Comparison of ENCODE assay signal across 15 mouse cellular contexts in the genomic region with DNA sequence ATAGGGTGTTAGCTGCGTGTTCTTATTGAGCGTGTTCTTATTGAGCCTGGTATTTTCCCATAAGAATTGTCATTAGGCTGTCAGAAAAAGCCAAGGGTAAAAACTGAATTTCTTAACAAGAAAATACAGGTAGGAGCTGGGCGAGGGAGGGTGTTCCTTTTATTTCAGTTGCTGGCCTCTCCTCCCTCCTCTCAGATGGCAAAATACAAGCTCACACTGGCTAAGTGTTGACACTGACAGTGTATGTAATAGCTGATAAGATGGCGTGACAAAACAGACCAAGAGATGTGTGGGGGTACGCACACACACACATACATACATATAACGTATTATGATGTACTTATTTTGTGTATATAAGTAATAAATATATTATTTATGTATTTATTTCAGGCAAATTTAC.
DNase-seq lines count a peak whose midpoint lies in the region; ATAC-seq and TF ChIP-seq lines count a peak whose summit lies in the region.
"Had no signal": no experiment of that assay in that cellular context is flagged by ENCODE, and none has a peak within 500 bp of the region (broad histone marks: within the 10 kb centered on the region; RNA-seq: fewer than 3 reads in every experiment).

No protein-coding gene starts in this region.

- peak overlapping the region; percentile 30 for H3K9ac ChIP-seq in heart, embryonic 16.5 days (ENCODE audit: low read length)
- no peak overlapping the region for H3K9ac ChIP-seq in midbrain, embryonic 12.5 days (replicated peaks)
- H3K9ac ChIP-seq in midbrain, embryonic 14.5 days (replicated peaks; ENCODE audit: low read length) = no peak overlapping the region
- H3K9ac ChIP-seq in liver, embryonic 13.5 days = no peak overlapping the region

- WGBS in heart, embryonic 16.5 days = 55% methylated on average over 6 of the region's 6 CpGs
- WGBS in midbrain, embryonic 12.5 days = 69% methylated on average over 6 of the region's 6 CpGs
- WGBS in midbrain, embryonic 14.5 days = 64% methylated on average over 6 of the region's 6 CpGs
- 47% methylated on average over 6 of the region's 6 CpGs for WGBS in liver, embryonic 13.5 days (ENCODE audit: insufficient replicate concordance)

- no peaks in the 10 kb centered on the region for H3K9me3 ChIP-seq in heart, embryonic 16.5 days (replicated peaks; ENCODE audit: control insufficient read depth, low read length)
- H3K9me3 ChIP-seq in midbrain, embryonic 12.5 days = 0 out of 2 replicates have a peak, but pooled peaks cover 4% of the 10 kb centered on the region
- H3K9me3 ChIP-seq in midbrain, embryonic 14.5 days (ENCODE audit: control insufficient read depth, low read length) = no peaks in the 10 kb centered on the region
- H3K9me3 ChIP-seq in liver, embryonic 13.5 days (replicated peaks) = no peaks in the 10 kb centered on the region
- H3K9me3 ChIP-seq: megakaryocyte, embryonic 14.5 days had no signal

- H3K36me3 ChIP-seq in heart, embryonic 16.5 days (ENCODE audit: control insufficient read depth, insufficient read depth) = no peaks in the 10 kb centered on the region
- H3K36me3 ChIP-seq in midbrain, embryonic 12.5 days = no peaks in the 10 kb centered on the region
- H3K36me3 ChIP-seq in midbrain, embryonic 14.5 days (ENCODE audit: control insufficient read depth, insufficient read depth, low read length) = no peaks in the 10 kb centered on the region
- no peaks in the 10 kb centered on the region for H3K36me3 ChIP-seq in liver, embryonic 13.5 days

- H3K4me2 ChIP-seq in heart, embryonic 16.5 days (ENCODE audit: low read depth, low read length) = peak overlapping the region; percentile 0; the same call in 1 of the 2 replicates
- H3K4me2 ChIP-seq in midbrain, embryonic 12.5 days (replicated peaks) = no peak overlapping the region
- H3K4me2 ChIP-seq in midbrain, embryonic 14.5 days (ENCODE audit: low read length) = no peak overlapping the region
- H3K4me2 ChIP-seq in liver, embryonic 13.5 days = peak overlapping the region; percentile 35

- peak overlapping the region; percentile 17 for H3K27ac ChIP-seq in heart, embryonic 16.5 days (ENCODE audit: low read length)
- peak overlapping the region; percentile 20 for H3K27ac ChIP-seq in midbrain, embryonic 12.5 days (replicated peaks)
- H3K27ac ChIP-seq in midbrain, embryonic 14.5 days (replicated peaks; ENCODE audit: low read depth, low read length) = no peak overlapping the region
- H3K27ac ChIP-seq in liver, embryonic 13.5 days = peak overlapping the region; percentile 59; the same call in 1 of the 2 replicates
- no peak overlapping the region for H3K27ac ChIP-seq in layer of hippocampus, adult 2 months

- no peak for ATAC-seq in heart, embryonic 16.5 days (replicated peaks; ENCODE audit: extremely low read depth, insufficient read depth, low FRiP score)
- no peak for ATAC-seq in midbrain, embryonic 12.5 days (ENCODE audit: low FRiP score, low read depth)
- no peak for ATAC-seq in midbrain, embryonic 14.5 days (ENCODE audit: low FRiP score, low TSS enrichment)
- ATAC-seq in liver, embryonic 13.5 days (ENCODE audit: low read depth) = no peak
- ATAC-seq: CD4-positive, CD25-positive, alpha-beta regulatory T cell, adult 4 months; inflammation-experienced regulatory T-cells, adult 6 months had no signal

- H3K27me3 ChIP-seq in heart, embryonic 16.5 days (ENCODE audit: control insufficient read depth, insufficient read depth, low read length) = no peaks in the 10 kb centered on the region
- H3K27me3 ChIP-seq in midbrain, embryonic 12.5 days = no peaks in the 10 kb centered on the region
- H3K27me3 ChIP-seq in midbrain, embryonic 14.5 days (ENCODE audit: control insufficient read depth, insufficient read depth, low read length) = peaks cover 3% of the 10 kb centered on the region; the same call in 1 of the 2 replicates
- H3K27me3 ChIP-seq in liver, embryonic 13.5 days = 0 out of 2 replicates have a peak, but pooled peaks cover 4% of the 10 kb centered on the region

- H3K4me3 ChIP-seq in heart, embryonic 16.5 days (ENCODE audit: low read length) = no peak overlapping the region
- H3K4me3 ChIP-seq in midbrain, embryonic 12.5 days = no peak overlapping the region
- no peak overlapping the region for H3K4me3 ChIP-seq in midbrain, embryonic 14.5 days (replicated peaks; ENCODE audit: low read depth, low read length)
- H3K4me3 ChIP-seq in liver, embryonic 13.5 days (replicated peaks) = no peak overlapping the region; the same call in 1 of the 2 replicates
- H3K4me3 ChIP-seq in layer of hippocampus, adult 2 months = no peak overlapping the region
- H3K4me3 ChIP-seq: megakaryocyte, embryonic 14.5 days had no signal

- no peak for TF ChIP-seq CTCF in layer of hippocampus, adult 2 months (conservative IDR thresholded peaks at IDR 0.05)

- no peak for DNase-seq in heart, postnatal 4 days
- DNase-seq in midbrain, embryonic 14.5 days = no peak
- DNase-seq in liver, embryonic 13.5 days = no peak
- DNase-seq in layer of hippocampus, adult 2 months (ENCODE audit: low spot score in 2 of 2) = no peak
- DNase-seq in thymus, postnatal 0 days (ENCODE audit: low spot score) = no peak
- DNase-seq: adrenal gland, postnatal 25 days; cerebellum, postnatal 25 days; kidney, postnatal 25 days; right cerebral cortex, postnatal 25 days; thymus, postnatal 36 days had no signal

- H3K4me1 ChIP-seq in heart, embryonic 16.5 days (ENCODE audit: control insufficient read depth, insufficient read depth, low read length) = peaks cover 52% of the 10 kb centered on the region
- peaks cover 20% of the 10 kb centered on the region for H3K4me1 ChIP-seq in midbrain, embryonic 12.5 days
- peaks cover 8% of the 10 kb centered on the region for H3K4me1 ChIP-seq in midbrain, embryonic 14.5 days (ENCODE audit: control insufficient read depth, insufficient read depth, low read length)
- peaks cover 23% of the 10 kb centered on the region for H3K4me1 ChIP-seq in liver, embryonic 13.5 days (replicated peaks)
- H3K4me1 ChIP-seq: megakaryocyte, embryonic 14.5 days had no signal

Comparison
In these comparisons a context has a peak if more than half of its experiments do, and no peak if none do; other contexts are left out.
1. H3K27ac ChIP-seq: peak in heart, embryonic 16.5 days (single experiment), midbrain, embryonic 12.5 days (single experiment) and liver, embryonic 13.5 days (single experiment); none in midbrain, embryonic 14.5 days (single experiment) and layer of hippocampus, adult 2 months (single experiment).
2. H3K4me2 ChIP-seq: peak in heart, embryonic 16.5 days (single experiment) and liver, embryonic 13.5 days (single experiment); none in midbrain, embryonic 12.5 days (single experiment) and midbrain, embryonic 14.5 days (single experiment).